Mouse (Mus musculus): ENCODE data around the gene Kcnj12. TPM values are rescaled to one million over a fixed set of nuclear protein-coding genes. Genes with fewer than 3 reads are reported as not detected.

Gene Kcnj12
- polyA plus RNA-seq, 1 experiment from 2014 or later = 1.1 TPM

- H3K9ac ChIP-seq (ENCODE audit: low read depth, low read length) = no peak overlapping the region
- peaks cover 7% of the 10 kb centered on the region; the same call in 1 of the 2 replicates for H3K4me1 ChIP-seq (ENCODE audit: control insufficient read depth, insufficient read depth, low read length)
- 91% methylated on average over 7 of the region's 7 CpGs for WGBS
- H3K4me3 ChIP-seq (ENCODE audit: low read length) = no peak overlapping the region
- 0 out of 2 replicates have a peak, but pooled peaks cover 2% of the 10 kb centered on the region for H3K27me3 ChIP-seq (replicated peaks; ENCODE audit: control insufficient read depth, insufficient read depth, low read length)
- ATAC-seq = no peak
- no peaks in the 10 kb centered on the region for H3K9me3 ChIP-seq (ENCODE audit: control insufficient read depth, low read length)
- no peaks in the 10 kb centered on the region for H3K36me3 ChIP-seq (ENCODE audit: control insufficient read depth, insufficient read depth, low read length)
- no peak overlapping the region for H3K4me2 ChIP-seq (ENCODE audit: low read depth, low read length)
- H3K27ac ChIP-seq (ENCODE audit: low read length) = no peak overlapping the region
These were observed 7.7 kb downstream of the Kcnj12 start for GRCm38 (mm10) chr11:61029864-61030595.

- Histone ChIP-seq H3K9me3 (ENCODE audit: control insufficient read depth, low read length) (no peaks in the 10 kb centered on the region), H3K27ac (ENCODE audit: low read length) (no peak overlapping the region), H3K4me2 (ENCODE audit: low read depth, low read length) (no peak overlapping the region), H3K36me3 (ENCODE audit: control insufficient read depth, insufficient read depth, low read length) (no peaks in the 10 kb centered on the region), H3K9ac (ENCODE audit: low read depth, low read length) (no peak overlapping the region), H3K27me3 (replicated peaks; ENCODE audit: control insufficient read depth, insufficient read depth, low read length) (no peaks in the 10 kb centered on the region), H3K4me1 (ENCODE audit: control insufficient read depth, insufficient read depth, low read length) (peaks cover 7% of the 10 kb centered on the region; the same call in 1 of the 2 replicates), H3K4me3 (ENCODE audit: low read length) (no peak overlapping the region)
- ATAC-seq = no peak
- 92% methylated on average over 7 of the region's 7 CpGs for WGBS
These were observed 8.8 kb downstream of the Kcnj12 start for GRCm38 (mm10) chr11:61031137-61031536.

GRCm38 (mm10) chr11:61031658-61032445, 9.5 kb downstream of the Kcnj12 start:
- 83% methylated on average over 5 of the region's 5 CpGs for WGBS
- no peak overlapping the region for H3K4me2 ChIP-seq (ENCODE audit: low read depth, low read length)
- peaks cover 7% of the 10 kb centered on the region; the same call in 1 of the 2 replicates for H3K4me1 ChIP-seq (ENCODE audit: control insufficient read depth, insufficient read depth, low read length)
- H3K27me3 ChIP-seq (replicated peaks; ENCODE audit: control insufficient read depth, insufficient read depth, low read length) = no peaks in the 10 kb centered on the region
- no peak overlapping the region for H3K9ac ChIP-seq (ENCODE audit: low read depth, low read length)
- H3K9me3 ChIP-seq (ENCODE audit: control insufficient read depth, low read length) = no peaks in the 10 kb centered on the region
- H3K27ac ChIP-seq (ENCODE audit: low read length) = no peak overlapping the region
- ATAC-seq = no peak
- no peak overlapping the region for H3K4me3 ChIP-seq (ENCODE audit: low read length)
- H3K36me3 ChIP-seq (ENCODE audit: control insufficient read depth, insufficient read depth, low read length) = no peaks in the 10 kb centered on the region

GRCm38 (mm10) chr11:61032481-61032880, 10.1 kb downstream of the Kcnj12 start:
- Histone ChIP-seq H3K4me1 (ENCODE audit: control insufficient read depth, insufficient read depth, low read length) (peaks cover 7% of the 10 kb centered on the region; the same call in 1 of the 2 replicates), H3K9ac (ENCODE audit: low read depth, low read length) (no peak overlapping the region), H3K36me3 (ENCODE audit: control insufficient read depth, insufficient read depth, low read length) (no peaks in the 10 kb centered on the region), H3K9me3 (ENCODE audit: control insufficient read depth, low read length) (no peaks in the 10 kb centered on the region), H3K4me2 (ENCODE audit: low read depth, low read length) (no peak overlapping the region), H3K4me3 (ENCODE audit: low read length) (no peak overlapping the region), H3K27ac (ENCODE audit: low read length) (no peak overlapping the region), H3K27me3 (replicated peaks; ENCODE audit: control insufficient read depth, insufficient read depth, low read length) (no peaks in the 10 kb centered on the region)
- ATAC-seq = no peak
- WGBS = 81% methylated on average over 7 of the region's 7 CpGs

- 59% methylated on average over 5 of the region's 5 CpGs for WGBS
- Histone ChIP-seq H3K9ac (ENCODE audit: low read depth, low read length) (no peak overlapping the region), H3K9me3 (ENCODE audit: control insufficient read depth, low read length) (no peaks in the 10 kb centered on the region), H3K4me2 (ENCODE audit: low read depth, low read length) (no peak overlapping the region), H3K4me1 (ENCODE audit: control insufficient read depth, insufficient read depth, low read length) (peaks cover 2% of the 10 kb centered on the region; the same call in 1 of the 2 replicates), H3K27ac (ENCODE audit: low read length) (no peak overlapping the region), H3K27me3 (replicated peaks; ENCODE audit: control insufficient read depth, insufficient read depth, low read length) (no peaks in the 10 kb centered on the region), H3K36me3 (ENCODE audit: control insufficient read depth, insufficient read depth, low read length) (no peaks in the 10 kb centered on the region), H3K4me3 (ENCODE audit: low read length) (no peak overlapping the region)
- ATAC-seq = no peak
These were observed 10.8 kb downstream of the Kcnj12 start for GRCm38 (mm10) chr11:61033160-61033559.

- Histone ChIP-seq H3K9me3 (ENCODE audit: control insufficient read depth, low read length) (no peaks in the 10 kb centered on the region), H3K27ac (ENCODE audit: low read length) (no peak overlapping the region), H3K4me1 (ENCODE audit: control insufficient read depth, insufficient read depth, low read length) (no peaks in the 10 kb centered on the region), H3K27me3 (replicated peaks; ENCODE audit: control insufficient read depth, insufficient read depth, low read length) (no peaks in the 10 kb centered on the region), H3K4me2 (ENCODE audit: low read depth, low read length) (no peak overlapping the region), H3K4me3 (ENCODE audit: low read length) (no peak overlapping the region), H3K36me3 (ENCODE audit: control insufficient read depth, insufficient read depth, low read length) (no peaks in the 10 kb centered on the region), H3K9ac (ENCODE audit: low read depth, low read length) (no peak overlapping the region)
- WGBS = 94% methylated on average over 9 of the region's 9 CpGs
- ATAC-seq = no peak
These were observed 14.3 kb downstream of the Kcnj12 start for GRCm38 (mm10) chr11:61036639-61037038.

GRCm38 (mm10) chr11:61038277-61038782, 16.0 kb downstream of the Kcnj12 start:
- Histone ChIP-seq H3K27ac (ENCODE audit: low read length) (no peak overlapping the region), H3K4me3 (ENCODE audit: low read length) (no peak overlapping the region), H3K27me3 (replicated peaks; ENCODE audit: control insufficient read depth, insufficient read depth, low read length) (no peaks in the 10 kb centered on the region), H3K4me1 (ENCODE audit: control insufficient read depth, insufficient read depth, low read length) (peaks cover 12% of the 10 kb centered on the region), H3K9me3 (ENCODE audit: control insufficient read depth, low read length) (no peaks in the 10 kb centered on the region), H3K9ac (ENCODE audit: low read depth, low read length) (no peak overlapping the region), H3K36me3 (ENCODE audit: control insufficient read depth, insufficient read depth, low read length) (no peaks in the 10 kb centered on the region), H3K4me2 (ENCODE audit: low read depth, low read length) (no peak overlapping the region)
- WGBS = 76% methylated on average over 9 of the region's 9 CpGs
- no peak for ATAC-seq

- ATAC-seq = no peak
- H3K36me3 ChIP-seq (ENCODE audit: control insufficient read depth, insufficient read depth, low read length) = no peaks in the 10 kb centered on the region
- no peak overlapping the region for H3K27ac ChIP-seq (ENCODE audit: low read length)
- no peaks in the 10 kb centered on the region for H3K27me3 ChIP-seq (replicated peaks; ENCODE audit: control insufficient read depth, insufficient read depth, low read length)
- H3K4me1 ChIP-seq (ENCODE audit: control insufficient read depth, insufficient read depth, low read length) = peaks cover 12% of the 10 kb centered on the region
- no peaks in the 10 kb centered on the region for H3K9me3 ChIP-seq (ENCODE audit: control insufficient read depth, low read length)
- WGBS = 81% methylated on average over 11 of the region's 11 CpGs
- H3K4me3 ChIP-seq (ENCODE audit: low read length) = no peak overlapping the region
- no peak overlapping the region for H3K9ac ChIP-seq (ENCODE audit: low read depth, low read length)
- no peak overlapping the region for H3K4me2 ChIP-seq (ENCODE audit: low read depth, low read length)
These were observed 18.7 kb downstream of the Kcnj12 start for GRCm38 (mm10) chr11:61040856-61041652.

GRCm38 (mm10) chr11:61042593-61042992, 20.2 kb downstream of the Kcnj12 start:
- Histone ChIP-seq H3K27ac (ENCODE audit: low read length) (no peak overlapping the region), H3K36me3 (ENCODE audit: control insufficient read depth, insufficient read depth, low read length) (no peaks in the 10 kb centered on the region), H3K27me3 (replicated peaks; ENCODE audit: control insufficient read depth, insufficient read depth, low read length) (no peaks in the 10 kb centered on the region), H3K4me3 (ENCODE audit: low read length) (no peak overlapping the region), H3K9ac (ENCODE audit: low read depth, low read length) (no peak overlapping the region), H3K4me1 (ENCODE audit: control insufficient read depth, insufficient read depth, low read length) (peaks cover 12% of the 10 kb centered on the region), H3K9me3 (ENCODE audit: control insufficient read depth, low read length) (no peaks in the 10 kb centered on the region), H3K4me2 (ENCODE audit: low read depth, low read length) (0 out of 2 replicates have a peak overlapping the region, but pooled peaks have one; percentile 20)
- 6% methylated on average over 8 of the region's 8 CpGs for WGBS
- peak; percentile 70 for ATAC-seq

Measured in intestine, embryonic 16.5 days (tissue).